Mouse (Mus musculus) olfactory bulb, adult 2 months (tissue): ENCODE measurements around the gene Pgm1.

ENCODE experiments used
- CTCF ChIP-seq: fragments of 200-500 bp; IDR thresholded peaks from 2 replicates; pipeline ENCODE4 v1.5.1; 2012; ENCODE audit warnings: low read depth, mild to moderate bottlenecking, low read length, moderate library complexity; ENCODE audit not compliant: insufficient read depth
- POLR2A ChIP-seq: fragments of 200-500 bp; IDR thresholded peaks from 2 replicates; pipeline ENCODE4 v1.6.1; 2012; ENCODE audit warnings: mild to moderate bottlenecking, low read depth, low read length, moderate library complexity; ENCODE audit not compliant: insufficient read depth

- TF ChIP-seq CTCF (no peak), POLR2A (no peak)
Measured at GRCm38 (mm10) chr4:99929613-99930517, 651 bp downstream of the Pgm1 start, which contains the start of gene Itgb3bp.
